In the genomic region with DNA sequence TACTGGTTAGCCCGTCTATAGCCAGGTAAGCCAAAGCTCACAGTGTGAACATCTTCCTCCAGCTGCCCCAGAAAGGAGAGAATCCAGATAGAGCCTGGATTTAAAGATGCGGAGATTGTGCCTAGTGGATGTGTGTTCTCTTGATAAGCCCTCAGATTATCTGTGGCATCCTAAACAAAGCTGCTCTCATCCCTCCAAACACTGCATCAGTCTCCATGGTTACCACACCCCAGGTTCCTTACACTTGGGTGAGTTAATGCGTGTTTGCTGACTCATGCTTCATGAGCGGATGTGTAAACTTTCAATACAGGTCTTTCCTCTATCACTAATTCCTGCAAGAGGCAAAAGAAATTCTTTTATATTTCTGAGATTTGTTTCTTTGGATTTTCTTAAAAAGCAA, we compare ENCODE assay signal across 15 mouse cellular contexts. TPM values are rescaled to one million over a fixed set of nuclear protein-coding genes. Genes with fewer than 3 reads are reported as not detected.
DNase-seq lines count a peak whose midpoint lies in the region.
"Had no signal": no experiment of that assay in that cellular context is flagged by ENCODE, and none has a peak within 500 bp of the region (broad histone marks: within the 10 kb centered on the region; RNA-seq: fewer than 3 reads in every experiment).

No protein-coding gene starts in this region.

- peak; percentile 62 to 64 for DNase-seq in cerebellum, postnatal 10 days
- DNase-seq in cerebellum, postnatal 36 days, result no peak
- peak; percentile 26 for DNase-seq in left cerebral cortex, postnatal 4 days
- DNase-seq in left cerebral cortex, adult 11 months (ENCODE audit: low spot score), result no peak
- peak; percentile 62 for DNase-seq in MN1 (ENCODE audit: low spot score)
- DNase-seq in induced T-regulatory cell, adult 2 months (ENCODE audit: low read depth), result peak; percentile 29
- DNase-seq in adrenal gland, adult 8-10 months, result no peak
- no peak for DNase-seq in T-cell, adult 2 months (ENCODE audit: low spot score)
- DNase-seq: cerebellum, adult 9-10 months; gastrocnemius, postnatal 10 days; kidney, postnatal 10 days; lung, postnatal 36 days; spleen, adult 18-20 months had no signal

- intact Hi-C loops in left cerebral cortex, postnatal 4 days (cut with DNase I), result no loop called here

RNA-seq across cellular contexts. Expression of a gene that starts 0.8 kb away (rescaled TPM):
- not detected for total RNA-seq in left cerebral cortex, postnatal 4 days (2021)
- not detected for total RNA-seq in adrenal gland, adult 8-10 months (2022)
- total RNA-seq: gastrocnemius, postnatal 10 days; hematopoietic stem cell, adult 5-6 weeks; layer of hippocampus, postnatal 10 days had no signal

RNA-seq across cellular contexts. Expression of a gene that starts 9.7 kb away (rescaled TPM):
- 10 to 100 TPM; 27.0 to 27.6 TPM for total RNA-seq in left cerebral cortex, postnatal 4 days (2021)
- 10 to 100 TPM; 12.4 to 20.8 (median 16.6) TPM for total RNA-seq in adrenal gland, adult 8-10 months (2022)

RNA-seq across cellular contexts. Expression of a gene that starts 27.1 kb away (rescaled TPM):
- 10 to 100 TPM; 15.2 to 17.1 TPM for total RNA-seq in left cerebral cortex, postnatal 4 days (2021)
- total RNA-seq in adrenal gland, adult 8-10 months (2022), result 10 to 100 TPM; 11.4 to 38.0 (median 23.8) TPM

RNA-seq across cellular contexts. Expression of a gene that starts 27.2 kb away (rescaled TPM):
- 1 to 10 TPM; 2.3 to 2.7 TPM for total RNA-seq in left cerebral cortex, postnatal 4 days (2021)
- 1 to 10 TPM in 1 of 4 experiments, under 1 TPM in 3; 0.35 to 1.1 (median 0.72) TPM for total RNA-seq in adrenal gland, adult 8-10 months (2022)

RNA-seq across cellular contexts. Expression of a gene that starts 56.6 kb away (rescaled TPM):
- 10 to 100 TPM; 63.8 to 72.2 TPM for total RNA-seq in left cerebral cortex, postnatal 4 days (2021)
- under 1 TPM in 3 of 4 experiments, not detected in 1; 0.10 to 0.27 (median 0.25) TPM for total RNA-seq in adrenal gland, adult 8-10 months (2022)
- total RNA-seq: hematopoietic stem cell, adult 5-6 weeks had no signal

Comparison
In these comparisons a context has a peak if more than half of its experiments do, and no peak if none do; other contexts are left out.
1. DNase-seq: peak in cerebellum, postnatal 10 days (2 of 2), left cerebral cortex, postnatal 4 days (single experiment), MN1 (single experiment) and induced T-regulatory cell, adult 2 months (single experiment); none in cerebellum, postnatal 36 days (0 of 2), left cerebral cortex, adult 11 months (single experiment), adrenal gland, adult 8-10 months (single experiment) and T-cell, adult 2 months (single experiment).